20 mouse cellular contexts compared by ENCODE assay signal in genomic region chr9:48444821-48445220, GRCm38 (mm10).
"Had no signal": no experiment of that assay in that cellular context is flagged by ENCODE, and none has a peak within 500 bp of the region (broad histone marks: within the 10 kb centered on the region; RNA-seq: fewer than 3 reads in every experiment).

No protein-coding gene starts in this region.

- H3K27ac ChIP-seq: liver, embryonic 12.5 days; liver, embryonic 14.5 days; midbrain, embryonic 13.5 days; midbrain, embryonic 15.5 days; neural tube, embryonic 12.5 days; stomach, embryonic 15.5 days; stomach, postnatal 0 days had no signal

- H3K9me3 ChIP-seq: liver, embryonic 12.5 days; megakaryocyte, embryonic 14.5 days; midbrain, embryonic 13.5 days; midbrain, embryonic 15.5 days; neural tube, embryonic 12.5 days; stomach, embryonic 15.5 days had no signal

- H3K4me3 ChIP-seq: liver, embryonic 12.5 days; megakaryocyte, embryonic 14.5 days; midbrain, embryonic 13.5 days; midbrain, embryonic 15.5 days; neural tube, embryonic 12.5 days; stomach, embryonic 15.5 days had no signal

- H3K36me3 ChIP-seq: liver, embryonic 12.5 days; midbrain, embryonic 13.5 days; midbrain, embryonic 15.5 days; neural tube, embryonic 12.5 days; stomach, embryonic 15.5 days had no signal

- H3K4me1 ChIP-seq: liver, embryonic 12.5 days; midbrain, embryonic 13.5 days; midbrain, embryonic 15.5 days; neural tube, embryonic 12.5 days; stomach, embryonic 15.5 days had no signal

- H3K27me3 ChIP-seq: liver, embryonic 12.5 days; midbrain, embryonic 13.5 days; midbrain, embryonic 15.5 days; neural tube, embryonic 12.5 days; stomach, embryonic 15.5 days had no signal

- H3K9ac ChIP-seq: liver, embryonic 12.5 days; liver, embryonic 14.5 days; lung, embryonic 14.5 days; midbrain, embryonic 13.5 days; midbrain, embryonic 15.5 days; neural tube, embryonic 12.5 days; stomach, embryonic 15.5 days had no signal

- H3K4me2 ChIP-seq: liver, embryonic 12.5 days; lung, embryonic 14.5 days; midbrain, embryonic 11.5 days; midbrain, embryonic 13.5 days; midbrain, embryonic 15.5 days; neural tube, embryonic 12.5 days; stomach, embryonic 15.5 days had no signal

- DNase-seq: lung, adult 18-20 months; lung, embryonic 14.5 days; lung, postnatal 10 days; lung, postnatal 4 days; retina, postnatal 1 day; right cerebral cortex, adult 18-20 months; right cerebral cortex, postnatal 25 days; right cerebral cortex, postnatal 4 days; thymus, adult 2 months; thymus, postnatal 25 days; thymus, postnatal 4 days had no signal

- ATAC-seq: liver, embryonic 12.5 days; midbrain, embryonic 13.5 days; midbrain, embryonic 15.5 days had no signal
